Mouse (Mus musculus): ENCODE measurements around the gene Kmt2a. TPM values are rescaled to one million over a fixed set of nuclear protein-coding genes. Genes with fewer than 3 reads are reported as not detected.

The Kmt2a gene
- polyA plus RNA-seq, 1 experiment from 2014 or later = 18.0 TPM

GRCm38 (mm10) chr9:44805536-44805935 is 75.6 kb downstream of the Kmt2a start:
- Histone ChIP-seq H3K4me3 (no peak overlapping the region), H3K36me3 (peaks cover 59% of the 10 kb centered on the region), H3K9me3 (no peaks in the 10 kb centered on the region), H3K27me3 (peaks cover 10% of the 10 kb centered on the region; the same call in 1 of the 2 replicates), H3K9ac (no peak overlapping the region), H3K4me2 (replicated peaks) (no peak overlapping the region), H3K4me1 (no peaks in the 10 kb centered on the region), H3K27ac (no peak overlapping the region)
- ATAC-seq (ENCODE audit: low FRiP score, low read depth) = no peak
- WGBS = 87% methylated on average over 5 of the region's 5 CpGs

GRCm38 (mm10) chr9:44804678-44805077 is 76.4 kb downstream of the Kmt2a start:
- H3K4me1 ChIP-seq = peaks cover 7% of the 10 kb centered on the region; the same call in 1 of the 2 replicates
- H3K36me3 ChIP-seq = peaks cover 50% of the 10 kb centered on the region
- 89% methylated on average over 10 of the region's 10 CpGs for WGBS
- no peak overlapping the region for H3K9ac ChIP-seq
- H3K9me3 ChIP-seq = no peaks in the 10 kb centered on the region
- no peak overlapping the region for H3K4me3 ChIP-seq
- H3K27ac ChIP-seq = no peak overlapping the region
- H3K4me2 ChIP-seq (replicated peaks) = no peak overlapping the region
- peaks cover 17% of the 10 kb centered on the region; the same call in 1 of the 2 replicates for H3K27me3 ChIP-seq
- ATAC-seq (ENCODE audit: low FRiP score, low read depth) = no peak

DNA sequence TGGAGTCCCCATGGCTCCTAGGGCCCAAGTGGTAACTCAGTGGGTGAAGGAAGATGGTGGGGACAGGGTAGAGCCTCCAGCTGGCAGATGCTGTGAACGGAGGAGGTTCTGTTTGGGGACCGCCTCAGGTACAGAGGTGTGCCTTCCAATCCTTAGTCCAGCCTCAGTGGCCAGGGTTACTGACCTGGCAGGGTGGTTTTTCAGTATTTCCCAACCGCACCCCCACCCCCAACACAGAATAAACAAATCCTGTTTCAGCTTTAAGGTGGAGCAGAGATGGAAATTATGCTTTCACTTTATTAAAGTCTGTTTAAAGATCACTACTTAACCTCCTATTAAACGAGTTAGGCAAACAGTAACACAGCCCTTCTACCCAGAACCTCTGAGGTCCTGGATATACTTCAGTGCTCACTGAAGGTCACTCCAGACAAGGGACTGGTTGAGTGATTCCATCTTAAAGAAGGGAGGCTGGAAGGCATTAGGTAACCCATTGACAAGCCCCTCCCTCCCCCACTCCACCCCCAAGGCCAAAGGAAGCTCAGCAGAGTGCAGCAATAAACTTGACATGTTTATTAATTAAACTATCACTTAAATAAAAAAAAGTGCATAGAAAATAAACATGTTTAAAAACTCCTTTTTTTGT is 78.2 kb downstream of the Kmt2a start, which contains the start of gene Ttc36:
Gene Ttc36 (minus strand): TSS at position 265 of the 643 bp plus-strand sequence.
- no peak for ATAC-seq (ENCODE audit: low FRiP score, low read depth)
- Histone ChIP-seq H3K4me2 (replicated peaks) (no peak within 1 kb of the TSS), H3K27me3 (peaks cover 27% of the 10 kb centered on the region), H3K9ac (no peak within 1 kb of the TSS), H3K9me3 (no peaks in the 10 kb centered on the region), H3K4me1 (peaks cover 14% of the 10 kb centered on the region), H3K36me3 (peaks cover 33% of the 10 kb centered on the region), H3K4me3 (no peak within 1 kb of the TSS), H3K27ac (no peak within 1 kb of the TSS)
- 79% methylated on average over 4 of the region's 4 CpGs for WGBS

- Histone ChIP-seq H3K9me3 (no peaks in the 10 kb centered on the region), H3K27me3 (peaks cover 35% of the 10 kb centered on the region), H3K36me3 (peaks cover 20% of the 10 kb centered on the region), H3K27ac (no peak overlapping the region), H3K9ac (no peak overlapping the region), H3K4me2 (replicated peaks) (no peak overlapping the region), H3K4me3 (no peak overlapping the region), H3K4me1 (peaks cover 14% of the 10 kb centered on the region)
- ATAC-seq (ENCODE audit: low FRiP score, low read depth) = no peak
- WGBS = 78% methylated on average over 6 of the region's 6 CpGs
These were observed 79.4 kb downstream of the Kmt2a start for GRCm38 (mm10) chr9:44801669-44802068.

DNA sequence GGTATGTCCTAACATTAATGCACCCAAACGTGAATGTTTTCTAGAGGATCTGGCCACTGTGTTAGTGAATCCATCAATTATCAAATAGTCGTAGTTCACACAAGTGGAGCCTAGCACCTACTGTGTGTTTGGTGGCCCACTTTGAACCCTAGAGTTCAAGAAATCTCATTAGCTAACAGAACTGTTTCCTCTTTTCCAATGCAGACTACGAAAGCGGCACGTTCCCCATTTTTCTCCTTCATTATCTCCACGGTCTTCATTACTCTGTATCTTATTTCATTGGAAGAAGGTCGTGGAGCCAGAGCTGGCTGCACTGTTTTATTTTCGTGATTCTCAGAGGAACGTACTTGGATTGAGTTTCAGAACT is 81.2 kb downstream of the Kmt2a start:
- Histone ChIP-seq H3K9ac (peak overlapping the region; percentile 72; the same call in 1 of the 2 replicates), H3K4me2 (replicated peaks) (peak overlapping the region; percentile 94), H3K36me3 (peaks cover 5% of the 10 kb centered on the region; the same call in 1 of the 2 replicates), H3K9me3 (no peaks in the 10 kb centered on the region), H3K27me3 (peaks cover 38% of the 10 kb centered on the region), H3K4me3 (peak overlapping the region; percentile 66), H3K27ac (no peak overlapping the region), H3K4me1 (peaks cover 14% of the 10 kb centered on the region)
- WGBS = 43% methylated on average over 9 of the region's 9 CpGs
- ATAC-seq (ENCODE audit: low FRiP score, low read depth) = no peak

GRCm38 (mm10) chr9:44799102-44799957 is 81.8 kb downstream of the Kmt2a start, which contains the start of gene Tmem25:
TSS of gene Tmem25 (minus strand) at chr9:44799307.
- Histone ChIP-seq H3K27ac (no peak within 1 kb of the TSS), H3K4me3 (peak within 1 kb of the TSS; percentile 66), H3K36me3 (no peaks in the 10 kb centered on the region), H3K9me3 (no peaks in the 10 kb centered on the region), H3K9ac (peak within 1 kb of the TSS; percentile 72), H3K4me1 (peaks cover 14% of the 10 kb centered on the region), H3K27me3 (peaks cover 38% of the 10 kb centered on the region), H3K4me2 (replicated peaks) (peak within 1 kb of the TSS; percentile 94)
- WGBS = under 1% methylated on average over 75 of the region's 75 CpGs
- peak; percentile 92 for ATAC-seq (ENCODE audit: low FRiP score, low read depth)

DNA sequence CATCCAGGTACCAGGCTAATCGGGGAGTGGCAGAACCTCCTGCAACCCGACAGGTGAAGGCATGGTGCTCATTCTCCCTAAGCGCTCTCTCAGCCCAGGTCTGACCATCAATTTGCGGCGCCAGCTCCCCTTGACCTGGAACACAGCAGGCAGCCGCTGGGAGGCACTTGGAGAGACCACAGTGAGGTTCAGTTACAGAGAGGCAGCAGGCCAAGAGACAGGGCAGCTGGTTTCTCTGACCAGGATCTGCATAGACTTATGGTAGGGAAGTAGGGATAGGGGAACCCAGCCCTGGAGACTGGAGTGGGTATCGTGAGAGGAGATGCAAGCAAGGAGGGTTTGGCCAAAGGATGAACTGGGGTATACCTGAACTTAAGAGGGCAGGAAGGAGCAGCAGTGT is 82.8 kb downstream of the Kmt2a start:
- Histone ChIP-seq H3K9ac (peak overlapping the region; percentile 72; the same call in 1 of the 2 replicates), H3K27me3 (peaks cover 38% of the 10 kb centered on the region), H3K36me3 (no peaks in the 10 kb centered on the region), H3K27ac (no peak overlapping the region), H3K4me2 (replicated peaks) (peak overlapping the region; percentile 94), H3K4me1 (peaks cover 14% of the 10 kb centered on the region), H3K9me3 (no peaks in the 10 kb centered on the region), H3K4me3 (peak overlapping the region; percentile 66)
- ATAC-seq (ENCODE audit: low FRiP score, low read depth) = no peak
- 42% methylated on average over 7 of the region's 7 CpGs for WGBS

DNA sequence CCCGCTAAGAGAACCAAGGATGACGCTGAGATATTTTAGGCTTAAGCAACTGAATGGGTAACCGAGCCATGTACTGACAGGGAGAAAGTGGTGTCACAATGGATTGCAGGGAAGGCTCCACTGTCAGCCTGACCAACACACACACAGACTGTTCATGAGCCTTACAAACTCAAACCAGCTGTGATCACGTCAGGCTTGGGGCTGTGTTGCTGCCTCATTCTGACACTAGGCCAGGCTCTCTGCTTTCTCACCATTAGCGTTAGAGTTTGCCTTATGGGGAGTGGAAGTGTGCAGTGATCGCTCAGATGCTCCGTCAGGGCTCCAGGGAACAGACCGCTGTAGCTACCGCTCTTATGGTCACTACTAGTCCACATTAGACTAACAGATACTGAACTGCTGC is 88.3 kb downstream of the Kmt2a start:
- Histone ChIP-seq H3K4me3 (no peak overlapping the region), H3K9ac (no peak overlapping the region), H3K27me3 (peaks cover 10% of the 10 kb centered on the region), H3K4me2 (replicated peaks) (no peak overlapping the region), H3K4me1 (0 out of 2 replicates have a peak, but pooled peaks cover 7% of the 10 kb centered on the region), H3K27ac (no peak overlapping the region; the same call in 1 of the 2 replicates), H3K9me3 (no peaks in the 10 kb centered on the region), H3K36me3 (peaks cover 48% of the 10 kb centered on the region)
- WGBS = 63% methylated on average over 9 of the region's 9 CpGs
- ATAC-seq (ENCODE audit: low FRiP score, low read depth) = no peak

DNA sequence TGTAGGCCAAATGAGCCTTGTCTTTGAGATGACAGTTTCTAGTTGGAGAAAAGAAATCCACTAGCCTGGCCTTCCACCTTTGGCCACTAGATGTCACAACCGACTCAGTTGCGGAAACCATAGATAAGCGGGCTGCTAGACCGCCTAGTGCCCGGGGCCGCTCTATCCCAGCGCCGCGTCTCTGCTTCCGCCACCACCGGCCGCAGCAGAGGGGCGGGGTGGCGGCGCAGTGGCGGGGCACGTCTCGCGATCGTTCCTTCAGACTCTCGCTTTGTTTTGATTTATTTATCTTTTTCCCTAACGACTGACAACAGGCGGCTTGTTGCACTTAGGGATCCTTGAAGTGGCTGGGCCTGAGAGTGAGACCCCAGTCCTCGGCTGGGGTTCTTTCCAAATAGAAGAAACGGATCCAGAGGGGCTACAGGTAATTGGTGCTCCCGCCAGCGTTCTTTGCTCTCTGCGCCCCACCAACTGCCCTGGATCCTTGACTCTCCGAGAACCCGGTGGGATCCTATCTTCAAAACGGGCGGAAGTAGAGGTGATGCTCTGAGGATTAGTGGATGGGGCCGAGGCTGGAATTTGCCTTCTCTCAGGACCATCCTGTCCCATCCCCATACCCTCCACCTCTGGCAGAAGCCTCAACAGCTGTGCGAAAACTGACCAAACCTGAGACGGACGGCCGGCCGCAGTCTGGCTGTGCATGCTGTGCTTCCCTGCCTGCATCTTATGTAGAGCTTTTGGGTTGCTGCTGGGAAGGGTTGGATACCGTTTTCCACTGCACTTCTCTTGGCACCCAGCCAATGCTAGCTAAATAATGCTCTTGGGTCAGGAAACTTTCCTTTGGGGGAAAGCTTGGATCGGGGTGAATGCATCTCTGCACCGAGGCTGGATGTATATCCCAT is 108.1 kb downstream of the Kmt2a start:
- WGBS = under 1% methylated on average over 41 of the region's 41 CpGs
- Histone ChIP-seq H3K27me3 (no peaks in the 10 kb centered on the region), H3K4me1 (peaks cover 10% of the 10 kb centered on the region), H3K27ac (peak overlapping the region; percentile 88), H3K4me2 (replicated peaks) (peak overlapping the region; percentile 78), H3K36me3 (peaks cover 29% of the 10 kb centered on the region), H3K9me3 (no peaks in the 10 kb centered on the region), H3K9ac (peak overlapping the region; percentile 92), H3K4me3 (peak overlapping the region; percentile 72)
- ATAC-seq (ENCODE audit: low FRiP score, low read depth) = peak; percentile 99

GRCm38 (mm10) chr9:44772392-44772749 is 108.7 kb downstream of the Kmt2a start:
- Histone ChIP-seq H3K36me3 (peaks cover 28% of the 10 kb centered on the region), H3K4me1 (peaks cover 10% of the 10 kb centered on the region), H3K27me3 (no peaks in the 10 kb centered on the region), H3K27ac (no peak overlapping the region), H3K9ac (no peak overlapping the region), H3K9me3 (no peaks in the 10 kb centered on the region), H3K4me2 (replicated peaks) (no peak overlapping the region), H3K4me3 (no peak overlapping the region)
- WGBS = 32% methylated on average over 5 of the region's 5 CpGs
- no peak for ATAC-seq (ENCODE audit: low FRiP score, low read depth)

- Histone ChIP-seq H3K27me3 (no peaks in the 10 kb centered on the region), H3K9me3 (no peaks in the 10 kb centered on the region), H3K36me3 (peaks cover 19% of the 10 kb centered on the region), H3K27ac (no peak overlapping the region), H3K4me2 (replicated peaks) (no peak overlapping the region), H3K4me3 (no peak overlapping the region), H3K4me1 (peaks cover 12% of the 10 kb centered on the region), H3K9ac (no peak overlapping the region)
- ATAC-seq (ENCODE audit: low FRiP score, low read depth) = no peak
- WGBS = 89% methylated on average over 5 of the region's 5 CpGs
These were observed 109.7 kb downstream of the Kmt2a start for GRCm38 (mm10) chr9:44771376-44771775.

Data from limb, embryonic 13.5 days (tissue).